Mouse (Mus musculus) lung, adult 2 months (tissue): ENCODE measurements around the gene Scrn3. TPM values are rescaled to one million over a fixed set of nuclear protein-coding genes. Genes with fewer than 3 reads are reported as not detected.

ENCODE experiments used
- DNase-seq: peaks from one replicate; pipeline ENCODE4 v3.0.0; 2022
- H3K4me1 ChIP-seq: fragments of 200-500 bp; 2 replicates; pipeline ENCODE4 v1.6.1; 2011; ENCODE audit warnings: low read length; ENCODE audit not compliant: control insufficient read depth, insufficient read depth
- H3K4me3 ChIP-seq: fragments of 200-500 bp; replicated peaks from 2 replicates; pipeline ENCODE3; 2011; ENCODE audit warnings: low read depth, mild to moderate bottlenecking, control low read depth, low read length; ENCODE audit errors: extremely low read depth
- CTCF ChIP-seq: fragments of 200-500 bp; IDR thresholded peaks from 2 replicates; pipeline ENCODE4 v1.5.1; 2011; ENCODE audit warnings: mild to moderate bottlenecking, low read length, control low read depth; ENCODE audit not compliant: insufficient read depth
- POLR2A ChIP-seq: fragments of 200-500 bp; IDR thresholded peaks from 2 replicates; pipeline ENCODE4 v1.6.1; 2011; ENCODE audit warnings: low read depth, mild to moderate bottlenecking, control low read depth, low read length, borderline replicate concordance; ENCODE audit errors: extremely low read depth
- WGBS: fragments of 180-500 bp; shearing (Covaris S2); methylation state at CpG from one replicate; pipeline ENCODE4 v1.1.7; 2018; 5-methylcytosine and 5-hydroxymethylcytosine counted together
- polyA plus RNA-seq: library from polyadenylated mRNA; depleted of rRNA; stranded (reverse); fragments of >200 nt; gene quantifications from 2 replicates; pipeline ENCODE4 v1.2.3, GENCODE M21; 2012; rRNA removed

Scrn3 gene
- 5.5 and 8.9 TPM in 2 replicates for polyA plus RNA-seq

GRCm38 (mm10) chr2:73312152-73313116 lies at the start of gene Scrn3, which contains the start of gene Cir1:
Scrn3 (plus strand) TSS chr2:73312601.
Cir1 (minus strand) TSS chr2:73312701.
- H3K4me1 ChIP-seq = peaks cover 9% of the 10 kb centered on the region
- under 1% methylated on average over 64 of the region's 64 CpGs for WGBS
- H3K4me3 ChIP-seq = peak within 1 kb of the TSS; percentile 95
- no peak for TF ChIP-seq CTCF
- TF ChIP-seq POLR2A = peak; percentile 86
- DNase-seq = peak; percentile 93

DNA sequence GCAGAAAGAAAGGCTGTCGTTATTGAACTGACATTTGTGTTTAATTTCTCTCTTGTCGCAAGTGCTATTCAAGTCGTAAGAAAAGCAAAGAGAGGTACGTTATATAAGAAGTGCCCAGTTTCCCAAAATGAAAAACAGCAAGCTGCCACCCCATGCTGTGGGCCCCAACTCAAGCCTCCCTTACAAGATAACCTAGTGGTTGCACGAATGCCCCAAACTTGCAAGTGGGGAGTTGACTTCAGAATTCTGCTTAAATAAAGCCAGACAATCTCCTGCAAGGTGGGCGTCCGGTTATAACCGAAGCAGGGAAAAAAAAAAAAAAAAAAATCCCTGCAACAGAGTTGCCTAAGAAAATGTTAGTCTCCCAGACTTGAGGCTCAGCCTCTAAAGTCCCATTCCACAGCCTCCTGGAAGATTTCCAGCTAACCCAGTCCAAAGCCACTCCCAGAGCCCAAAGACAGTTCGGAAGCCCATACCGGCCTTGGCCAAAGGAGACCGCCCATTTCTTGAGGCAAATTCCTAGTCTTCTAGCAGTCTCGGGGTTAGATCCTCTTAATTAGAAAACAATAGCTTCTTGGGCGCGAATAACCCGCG lies 49.1 kb upstream of the Scrn3 start:
- H3K4me3 ChIP-seq = no peak overlapping the region

GRCm38 (mm10) chr2:73263794-73264610 lies 48.4 kb upstream of the Scrn3 start:
- no peak for DNase-seq
- H3K4me3 ChIP-seq = no peak overlapping the region
- 4% methylated on average over 38 of the region's 38 CpGs for whole genome bisulfite sequencing
- no peak for TF ChIP-seq POLR2A
- H3K4me1 ChIP-seq = no peaks in the 10 kb centered on the region

More for the DNA sequence above, 49.1 kb upstream of the Scrn3 start:
- DNase-seq = no peak
- H3K4me1 ChIP-seq = no peaks in the 10 kb centered on the region
- 15% methylated on average over 16 of the region's 16 CpGs for WGBS
- TF ChIP-seq POLR2A = no peak
- no peak for TF ChIP-seq CTCF

GRCm38 (mm10) chr2:73264611-73265195 lies 47.7 kb upstream of the Scrn3 start:
- DNase-seq = no peak
- Histone ChIP-seq H3K4me1 (no peaks in the 10 kb centered on the region), H3K4me3 (no peak overlapping the region)
- TF ChIP-seq POLR2A (no peak), CTCF (no peak)
- 13% methylated on average over 11 of the region's 11 CpGs for WGBS

DNA sequence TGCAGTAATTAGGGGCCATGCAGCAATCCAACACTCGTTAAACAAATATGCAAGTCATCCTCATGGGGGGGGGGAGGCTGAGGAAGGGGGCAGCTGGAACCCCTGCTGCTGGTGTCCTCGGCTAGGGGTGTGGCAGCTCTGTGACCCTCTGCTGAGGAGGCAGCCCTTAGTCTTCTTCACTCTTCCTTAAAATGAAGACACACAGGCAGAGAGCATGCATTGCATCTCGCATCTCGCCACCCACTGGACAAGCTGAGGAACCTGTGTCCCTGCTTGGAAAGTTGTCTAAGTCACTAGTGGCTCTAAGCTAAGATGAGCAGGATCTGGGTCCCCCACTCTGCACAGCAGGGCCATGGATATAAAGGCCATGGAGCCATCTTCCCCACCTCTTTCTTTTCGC lies 46.4 kb upstream of the Scrn3 start:
- no peak overlapping the region for H3K4me3 ChIP-seq
- 7% methylated on average over 5 of the region's 5 CpGs for WGBS
- no peaks in the 10 kb centered on the region for H3K4me1 ChIP-seq
- no peak for DNase-seq
- no peak for TF ChIP-seq POLR2A
- no peak for TF ChIP-seq CTCF

GRCm38 (mm10) chr2:73266623-73267022 lies 45.8 kb upstream of the Scrn3 start:
- TF ChIP-seq CTCF (no peak), POLR2A (no peak)
- H3K4me1 ChIP-seq = 0 out of 2 replicates have a peak, but pooled peaks cover 2% of the 10 kb centered on the region
- no peak overlapping the region for H3K4me3 ChIP-seq
- DNase-seq = no peak
- WGBS = 32% methylated on average over 1 of the region's 1 CpGs

GRCm38 (mm10) chr2:73267231-73267630 lies 45.2 kb upstream of the Scrn3 start:
- DNase-seq = no peak
- TF ChIP-seq CTCF (no peak), POLR2A (no peak)
- 19% methylated on average over 3 of the region's 3 CpGs for WGBS
- Histone ChIP-seq H3K4me3 (no peak overlapping the region), H3K4me1 (0 out of 2 replicates have a peak, but pooled peaks cover 4% of the 10 kb centered on the region)

DNA sequence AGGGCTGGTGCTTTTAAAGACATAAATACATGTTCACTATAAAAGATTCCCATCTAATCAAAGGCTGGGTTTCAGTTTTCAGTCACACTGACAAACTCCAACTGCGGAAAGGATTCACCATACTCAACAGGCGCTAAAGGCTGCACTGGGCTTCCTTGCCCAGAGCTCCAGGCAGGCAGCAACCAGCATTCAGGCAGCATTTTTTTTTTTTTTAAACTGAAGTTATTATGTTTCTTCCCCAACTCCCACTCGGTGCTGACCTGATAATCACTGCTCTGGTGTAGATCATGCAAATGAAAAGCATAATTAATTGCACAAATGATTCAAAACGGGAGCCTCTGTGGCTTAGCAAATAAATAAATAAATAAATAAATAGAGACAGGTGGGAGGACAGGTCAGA lies 44.6 kb upstream of the Scrn3 start:
- DNase-seq = no peak
- 13% methylated on average over 4 of the region's 4 CpGs for WGBS

GRCm38 (mm10) chr2:73268281-73268680 lies 44.1 kb upstream of the Scrn3 start:
- H3K4me1 ChIP-seq = peaks cover 9% of the 10 kb centered on the region
- H3K4me3 ChIP-seq = no peak overlapping the region
- DNase-seq = no peak
- 9% methylated on average over 12 of the region's 12 CpGs for WGBS
- no peak for TF ChIP-seq CTCF
- TF ChIP-seq POLR2A = no peak

More for the DNA sequence above, 44.6 kb upstream of the Scrn3 start:
- peaks cover 6% of the 10 kb centered on the region for H3K4me1 ChIP-seq
- H3K4me3 ChIP-seq = no peak overlapping the region
- TF ChIP-seq CTCF = no peak
